Mouse (Mus musculus): ENCODE measurements around the gene Ptgfrn. TPM values are rescaled to one million over a fixed set of nuclear protein-coding genes. Genes with fewer than 3 reads are reported as not detected.

The Ptgfrn gene
- polyA plus RNA-seq, 1 experiment from 2014 or later = 3.0 TPM

- Histone ChIP-seq H3K4me2 (replicated peaks) (no peak overlapping the region), H3K27me3 (replicated peaks) (no peaks in the 10 kb centered on the region), H3K4me1 (peaks cover 6% of the 10 kb centered on the region), H3K9ac (no peak overlapping the region), H3K36me3 (no peaks in the 10 kb centered on the region), H3K4me3 (no peak overlapping the region), H3K27ac (no peak overlapping the region), H3K9me3 (no peaks in the 10 kb centered on the region)
- no peak for ATAC-seq (ENCODE audit: low FRiP score, low read depth)
- WGBS = 76% methylated on average over 9 of the region's 9 CpGs
Measured at GRCm38 (mm10) chr3:101073384-101073783, 36.7 kb downstream of the Ptgfrn start.

DNA sequence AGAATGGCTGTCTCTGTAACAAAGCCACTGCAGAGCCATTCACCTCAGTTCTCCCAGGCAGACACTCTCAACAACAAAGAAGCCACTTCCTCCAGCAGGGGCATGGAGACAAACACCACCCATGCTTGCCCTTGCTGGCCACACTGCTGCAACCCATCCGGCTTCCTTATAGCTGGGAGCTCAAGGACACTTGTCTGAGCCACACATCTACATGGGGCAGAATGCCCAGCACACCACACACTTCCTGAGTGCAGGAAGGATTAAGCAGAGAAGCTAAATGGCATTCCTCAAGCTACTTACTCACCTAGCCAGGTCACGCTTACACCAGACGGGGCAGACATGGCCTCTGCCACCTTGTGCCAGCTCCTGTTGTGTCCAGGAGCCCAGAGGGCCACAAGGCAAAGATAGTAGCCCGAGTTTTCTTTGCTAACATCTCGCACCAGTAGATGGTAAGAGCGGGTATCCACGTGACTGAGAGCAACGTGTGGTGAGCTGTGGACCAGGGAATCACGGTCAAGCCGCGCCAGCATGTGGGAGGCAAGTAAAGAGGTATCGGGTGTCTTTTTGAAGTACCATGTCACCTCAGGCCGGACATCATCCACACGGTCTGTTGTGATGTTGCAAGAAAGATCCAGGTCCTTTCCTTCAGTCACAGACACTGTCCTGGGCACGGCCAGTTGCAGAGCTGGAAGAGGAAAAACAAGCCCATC is 37.4 kb downstream of the Ptgfrn start:
- Histone ChIP-seq H3K4me2 (replicated peaks) (no peak overlapping the region), H3K9ac (no peak overlapping the region), H3K27me3 (replicated peaks) (no peaks in the 10 kb centered on the region), H3K4me1 (peaks cover 6% of the 10 kb centered on the region), H3K27ac (no peak overlapping the region), H3K4me3 (no peak overlapping the region), H3K36me3 (no peaks in the 10 kb centered on the region), H3K9me3 (no peaks in the 10 kb centered on the region)
- 90% methylated on average over 15 of the region's 15 CpGs for WGBS
- ATAC-seq (ENCODE audit: low FRiP score, low read depth) = no peak

DNA sequence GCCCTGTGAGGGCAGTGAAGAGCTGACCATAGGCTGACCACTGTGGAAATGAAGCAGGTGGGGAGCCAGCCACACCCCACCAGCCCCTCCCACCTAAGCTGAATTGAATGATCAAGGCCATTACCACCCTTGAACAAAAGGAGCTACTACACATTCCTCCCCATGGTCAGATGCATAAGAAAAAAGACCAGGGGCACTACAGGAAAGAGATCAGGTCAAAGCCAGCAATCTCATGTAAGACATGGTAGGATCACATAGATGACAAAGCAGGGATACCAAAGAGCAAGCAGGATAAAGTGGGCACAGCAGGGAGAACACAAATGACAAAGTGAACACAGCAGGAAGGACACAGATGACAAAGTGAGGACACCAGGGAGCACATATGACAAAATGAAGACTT is 38.5 kb downstream of the Ptgfrn start:
- H3K9me3 ChIP-seq = no peaks in the 10 kb centered on the region
- H3K27ac ChIP-seq = no peak overlapping the region
- H3K36me3 ChIP-seq = no peaks in the 10 kb centered on the region; the same call in 1 of the 2 replicates
- no peak for ATAC-seq (ENCODE audit: low FRiP score, low read depth)
- H3K4me3 ChIP-seq = no peak overlapping the region
- H3K4me1 ChIP-seq = peaks cover 6% of the 10 kb centered on the region
- H3K27me3 ChIP-seq (replicated peaks) = no peaks in the 10 kb centered on the region
- H3K4me2 ChIP-seq (replicated peaks) = no peak overlapping the region
- no peak overlapping the region for H3K9ac ChIP-seq

DNA sequence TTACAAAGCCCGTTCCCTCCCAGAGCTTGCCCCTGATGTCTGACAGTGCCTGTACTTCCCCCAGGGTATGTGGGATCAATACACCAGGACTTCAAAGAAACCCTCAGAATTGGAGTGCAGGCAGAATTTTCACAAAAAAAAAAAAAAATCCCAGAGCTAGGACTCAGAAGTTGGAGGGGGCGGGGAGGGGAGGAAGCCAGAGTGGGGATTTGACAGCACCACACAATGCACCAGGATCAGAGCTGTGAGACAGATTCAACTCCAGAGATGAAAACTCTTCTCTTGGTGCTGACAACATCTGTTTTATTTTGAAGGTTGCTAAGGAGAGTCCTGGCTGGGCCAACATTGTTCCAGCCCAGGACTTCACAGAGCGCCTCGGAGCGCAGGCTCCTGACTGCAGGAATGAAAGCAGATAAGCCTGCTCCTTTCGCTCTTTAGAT is 39.3 kb downstream of the Ptgfrn start:
- no peak overlapping the region for H3K27ac ChIP-seq
- no peaks in the 10 kb centered on the region; the same call in 1 of the 2 replicates for H3K36me3 ChIP-seq
- ATAC-seq (ENCODE audit: low FRiP score, low read depth) = no peak
- H3K4me3 ChIP-seq = no peak overlapping the region
- H3K9me3 ChIP-seq = no peaks in the 10 kb centered on the region
- WGBS = 74% methylated on average over 6 of the region's 6 CpGs
- H3K4me2 ChIP-seq (replicated peaks) = no peak overlapping the region
- H3K9ac ChIP-seq = no peak overlapping the region
- H3K27me3 ChIP-seq (replicated peaks) = no peaks in the 10 kb centered on the region
- H3K4me1 ChIP-seq = peaks cover 6% of the 10 kb centered on the region

DNA sequence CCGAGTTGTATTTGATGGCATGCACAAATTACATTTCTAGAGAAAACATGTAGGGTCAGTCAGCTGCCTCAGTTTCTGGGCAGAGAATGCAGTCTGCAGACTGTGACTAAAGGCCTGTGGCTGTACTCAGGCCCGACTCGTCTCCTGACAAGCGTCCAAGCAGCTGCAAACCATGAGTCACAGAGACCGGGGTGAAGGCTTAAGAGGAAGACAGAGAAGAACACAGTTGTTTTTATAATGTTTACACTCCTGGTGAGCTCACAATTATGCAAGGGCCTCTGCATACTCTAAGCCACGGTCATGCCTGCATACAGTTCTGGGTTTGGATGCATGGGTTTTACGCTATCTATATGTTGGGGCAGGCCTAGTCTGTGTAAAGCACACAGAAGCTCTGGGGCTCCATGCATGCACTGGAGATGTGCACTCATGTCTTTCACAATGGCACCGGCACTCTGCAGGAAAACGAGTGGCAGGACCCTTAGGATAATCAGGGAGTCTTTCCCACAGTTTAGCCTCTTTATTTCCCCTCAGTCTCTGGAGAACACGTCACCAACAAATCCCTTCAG is 39.8 kb downstream of the Ptgfrn start:
- H3K9ac ChIP-seq = no peak overlapping the region
- no peak overlapping the region for H3K4me3 ChIP-seq
- no peak for ATAC-seq (ENCODE audit: low FRiP score, low read depth)
- no peaks in the 10 kb centered on the region for H3K27me3 ChIP-seq (replicated peaks)
- H3K9me3 ChIP-seq = no peaks in the 10 kb centered on the region
- H3K4me1 ChIP-seq = peaks cover 6% of the 10 kb centered on the region
- no peak overlapping the region for H3K4me2 ChIP-seq (replicated peaks)
- no peak overlapping the region for H3K27ac ChIP-seq
- 61% methylated on average over 10 of the region's 10 CpGs for WGBS
- no peaks in the 10 kb centered on the region; the same call in 1 of the 2 replicates for H3K36me3 ChIP-seq

GRCm38 (mm10) chr3:101068701-101069100 is 41.4 kb downstream of the Ptgfrn start:
- Histone ChIP-seq H3K27ac (no peak overlapping the region), H3K4me3 (no peak overlapping the region), H3K4me1 (peaks cover 6% of the 10 kb centered on the region), H3K36me3 (no peaks in the 10 kb centered on the region; the same call in 1 of the 2 replicates), H3K4me2 (replicated peaks) (no peak overlapping the region), H3K27me3 (replicated peaks) (no peaks in the 10 kb centered on the region), H3K9ac (no peak overlapping the region), H3K9me3 (no peaks in the 10 kb centered on the region)
- 45% methylated on average over 5 of the region's 5 CpGs for WGBS
- ATAC-seq (ENCODE audit: low FRiP score, low read depth) = no peak

- no peak overlapping the region for H3K4me3 ChIP-seq
- no peak overlapping the region for H3K9ac ChIP-seq
- H3K27me3 ChIP-seq (replicated peaks) = no peaks in the 10 kb centered on the region
- H3K36me3 ChIP-seq = no peaks in the 10 kb centered on the region; the same call in 1 of the 2 replicates
- no peak overlapping the region for H3K4me2 ChIP-seq (replicated peaks)
- H3K27ac ChIP-seq = no peak overlapping the region
- ATAC-seq (ENCODE audit: low FRiP score, low read depth) = no peak
- 86% methylated on average over 6 of the region's 6 CpGs for WGBS
- H3K9me3 ChIP-seq = no peaks in the 10 kb centered on the region
- no peaks in the 10 kb centered on the region; the same call in 1 of the 2 replicates for H3K4me1 ChIP-seq
Measured at GRCm38 (mm10) chr3:101066175-101066574, 43.9 kb downstream of the Ptgfrn start.

DNA sequence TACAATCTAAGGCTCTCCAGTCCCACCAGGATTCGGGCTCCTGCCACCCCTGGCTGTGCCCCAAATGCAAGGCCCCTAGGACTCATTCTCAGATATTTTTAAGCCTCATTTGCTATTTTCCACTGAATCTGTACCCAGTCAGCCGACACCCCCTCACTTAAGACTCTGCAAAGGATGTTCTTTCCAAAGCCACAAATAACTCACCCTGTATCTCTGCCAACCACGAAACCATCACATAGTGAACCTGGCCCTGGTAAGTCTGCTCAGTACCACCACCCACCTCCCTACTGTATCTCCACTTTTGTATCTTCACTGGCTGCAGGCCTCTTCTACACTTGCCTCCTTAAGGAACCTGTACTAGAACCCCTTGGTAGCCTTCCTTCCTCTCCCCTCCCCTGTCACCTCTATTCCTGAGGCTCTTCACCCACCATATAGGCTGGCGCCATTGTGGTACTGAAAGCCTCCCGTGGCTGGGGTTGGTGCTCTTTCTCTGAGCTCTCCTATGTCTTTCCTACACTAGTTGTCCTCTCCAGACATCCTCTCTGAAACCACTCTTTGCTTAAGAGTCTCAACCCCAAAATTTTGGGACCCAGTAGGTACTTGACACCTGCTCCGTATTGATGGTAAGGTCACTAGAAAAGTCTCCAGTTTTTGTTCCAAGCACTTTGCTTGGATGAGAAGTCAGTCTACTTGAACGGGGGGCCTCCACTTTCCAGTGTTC is 48.1 kb downstream of the Ptgfrn start:
- no peak overlapping the region for H3K27ac ChIP-seq
- no peak overlapping the region for H3K4me3 ChIP-seq
- WGBS = 83% methylated on average over 7 of the region's 7 CpGs
- no peaks in the 10 kb centered on the region for H3K4me1 ChIP-seq
- H3K9ac ChIP-seq = no peak overlapping the region
- no peaks in the 10 kb centered on the region; the same call in 1 of the 2 replicates for H3K36me3 ChIP-seq
- no peaks in the 10 kb centered on the region for H3K9me3 ChIP-seq
- H3K27me3 ChIP-seq (replicated peaks) = no peaks in the 10 kb centered on the region
- ATAC-seq (ENCODE audit: low FRiP score, low read depth) = no peak
- no peak overlapping the region for H3K4me2 ChIP-seq (replicated peaks)

DNA sequence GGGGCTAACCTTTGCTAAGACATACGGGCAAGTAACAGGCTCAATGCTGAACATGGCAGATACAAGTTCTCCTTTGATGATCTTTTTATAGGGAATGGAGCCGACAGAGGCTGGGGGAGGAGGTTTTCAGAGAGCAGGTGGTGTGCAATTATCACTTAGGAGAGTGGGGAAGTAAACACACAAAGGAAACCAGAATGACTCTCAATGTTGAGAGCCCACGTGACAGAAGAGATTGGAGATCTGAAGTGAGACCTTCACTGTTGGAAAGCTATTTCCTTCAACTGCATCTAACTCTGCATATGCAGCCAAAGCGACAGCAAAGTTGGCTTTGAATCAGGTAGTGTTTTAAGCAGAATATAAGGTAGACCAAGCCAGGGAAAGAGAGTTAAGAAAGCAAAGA is 50.9 kb downstream of the Ptgfrn start:
- Histone ChIP-seq H3K27ac (no peak overlapping the region), H3K4me3 (no peak overlapping the region), H3K4me2 (replicated peaks) (no peak overlapping the region), H3K27me3 (replicated peaks) (no peaks in the 10 kb centered on the region), H3K9me3 (no peaks in the 10 kb centered on the region), H3K9ac (no peak overlapping the region), H3K4me1 (no peaks in the 10 kb centered on the region), H3K36me3 (no peaks in the 10 kb centered on the region)
- ATAC-seq (ENCODE audit: low FRiP score, low read depth) = no peak
- 79% methylated on average over 4 of the region's 4 CpGs for WGBS

GRCm38 (mm10) chr3:101058203-101058602 is 51.9 kb downstream of the Ptgfrn start:
- Histone ChIP-seq H3K9ac (no peak overlapping the region), H3K27ac (no peak overlapping the region), H3K9me3 (no peaks in the 10 kb centered on the region), H3K4me3 (no peak overlapping the region), H3K4me1 (no peaks in the 10 kb centered on the region), H3K4me2 (replicated peaks) (no peak overlapping the region), H3K36me3 (no peaks in the 10 kb centered on the region), H3K27me3 (replicated peaks) (no peaks in the 10 kb centered on the region)
- 100% methylated on average over 2 of the region's 2 CpGs for WGBS
- ATAC-seq (ENCODE audit: low FRiP score, low read depth) = no peak

- Histone ChIP-seq H3K4me1 (no peaks in the 10 kb centered on the region), H3K4me3 (no peak overlapping the region), H3K36me3 (no peaks in the 10 kb centered on the region), H3K4me2 (replicated peaks) (no peak overlapping the region), H3K27me3 (replicated peaks) (no peaks in the 10 kb centered on the region), H3K9me3 (no peaks in the 10 kb centered on the region), H3K27ac (no peak overlapping the region), H3K9ac (no peak overlapping the region)
- no peak for ATAC-seq (ENCODE audit: low FRiP score, low read depth)
- 89% methylated on average over 8 of the region's 8 CpGs for WGBS
Measured at GRCm38 (mm10) chr3:101055216-101055615, 54.9 kb downstream of the Ptgfrn start.

GRCm38 (mm10) chr3:101051601-101052000 is 58.5 kb downstream of the Ptgfrn start:
- H3K9me3 ChIP-seq = no peaks in the 10 kb centered on the region
- H3K9ac ChIP-seq = no peak overlapping the region
- ATAC-seq (ENCODE audit: low FRiP score, low read depth) = no peak
- 0 out of 2 replicates have a peak overlapping the region, but pooled peaks have one; percentile 4 for H3K27ac ChIP-seq
- WGBS = 77% methylated on average over 4 of the region's 4 CpGs
- H3K27me3 ChIP-seq (replicated peaks) = no peaks in the 10 kb centered on the region
- peaks cover 4% of the 10 kb centered on the region; the same call in 1 of the 2 replicates for H3K4me1 ChIP-seq
- peaks cover 2% of the 10 kb centered on the region; the same call in 1 of the 2 replicates for H3K36me3 ChIP-seq
- no peak overlapping the region for H3K4me2 ChIP-seq (replicated peaks)
- H3K4me3 ChIP-seq = no peak overlapping the region
